Mouse (Mus musculus): ENCODE measurements at regions not wholly inside any gene's neighbourhood (a gene's known extent, or its start where the extent isn't known, plus 50 kb on each side); places are given as distances from the start of the nearest gene placed in this dataset.
A peak's percentile ranks its signal among the peaks of the same experiment; 100 is the strongest.

GRCm38 (mm10) chr3:14975203-14975602 is 89.1 kb downstream of the Car2 start:
- no peak for ATAC-seq (ENCODE audit: insufficient read depth)
- Histone ChIP-seq H3K27ac (replicated peaks) (no peak overlapping the region), H3K4me1 (replicated peaks) (no peaks in the 10 kb centered on the region), H3K4me3 (replicated peaks) (no peak overlapping the region), H3K9me3 (replicated peaks) (no peaks in the 10 kb centered on the region), H3K27me3 (no peaks in the 10 kb centered on the region), H3K9ac (no peak overlapping the region), H3K4me2 (no peak overlapping the region), H3K36me3 (replicated peaks) (no peaks in the 10 kb centered on the region)
- 63% methylated on average over 2 of the region's 2 CpGs for WGBS (ENCODE audit: insufficient replicate concordance)

- 56% methylated on average over 5 of the region's 5 CpGs for WGBS (ENCODE audit: insufficient replicate concordance)
- H3K27me3 ChIP-seq = no peaks in the 10 kb centered on the region
- H3K4me1 ChIP-seq (replicated peaks) = no peaks in the 10 kb centered on the region
- no peak for ATAC-seq (ENCODE audit: insufficient read depth)
- no peak overlapping the region for H3K9ac ChIP-seq
- no peak overlapping the region for H3K27ac ChIP-seq (replicated peaks)
- no peaks in the 10 kb centered on the region for H3K9me3 ChIP-seq (replicated peaks)
- H3K4me3 ChIP-seq (replicated peaks) = no peak overlapping the region
- H3K4me2 ChIP-seq = no peak overlapping the region
- H3K36me3 ChIP-seq (replicated peaks) = no peaks in the 10 kb centered on the region
Measured at GRCm38 (mm10) chr3:14979116-14979613, 93.1 kb downstream of the Car2 start.

GRCm38 (mm10) chr3:14989635-14990034 is 103.6 kb downstream of the Car2 start:
- H3K36me3 ChIP-seq (replicated peaks) = no peaks in the 10 kb centered on the region
- H3K4me2 ChIP-seq = no peak overlapping the region
- no peaks in the 10 kb centered on the region for H3K9me3 ChIP-seq (replicated peaks)
- no peak overlapping the region for H3K4me3 ChIP-seq (replicated peaks)
- no peaks in the 10 kb centered on the region for H3K4me1 ChIP-seq (replicated peaks)
- no peak overlapping the region for H3K27ac ChIP-seq (replicated peaks)
- H3K9ac ChIP-seq = no peak overlapping the region
- no peak for ATAC-seq (ENCODE audit: insufficient read depth)
- WGBS (ENCODE audit: insufficient replicate concordance) = 22% methylated on average over 3 of the region's 3 CpGs
- no peaks in the 10 kb centered on the region for H3K27me3 ChIP-seq

GRCm38 (mm10) chr3:14993936-14994335 is 107.9 kb downstream of the Car2 start:
- Histone ChIP-seq H3K4me2 (no peak overlapping the region), H3K4me3 (replicated peaks) (no peak overlapping the region), H3K9ac (no peak overlapping the region), H3K36me3 (replicated peaks) (no peaks in the 10 kb centered on the region), H3K9me3 (replicated peaks) (no peaks in the 10 kb centered on the region), H3K27ac (replicated peaks) (no peak overlapping the region), H3K27me3 (no peaks in the 10 kb centered on the region), H3K4me1 (replicated peaks) (peaks cover 16% of the 10 kb centered on the region)
- no peak for ATAC-seq (ENCODE audit: insufficient read depth)
- 50% methylated on average over 2 of the region's 2 CpGs for WGBS (ENCODE audit: insufficient replicate concordance)

GRCm38 (mm10) chr3:14997241-14997640 is 111.2 kb downstream of the Car2 start:
- no peaks in the 10 kb centered on the region for H3K36me3 ChIP-seq (replicated peaks)
- 14% methylated on average over 3 of the region's 3 CpGs for WGBS (ENCODE audit: insufficient replicate concordance)
- H3K4me1 ChIP-seq (replicated peaks) = peaks cover 31% of the 10 kb centered on the region
- no peak overlapping the region for H3K4me3 ChIP-seq (replicated peaks)
- peak; percentile 86 for ATAC-seq (ENCODE audit: insufficient read depth)
- no peaks in the 10 kb centered on the region for H3K9me3 ChIP-seq (replicated peaks)
- H3K27me3 ChIP-seq = no peaks in the 10 kb centered on the region
- H3K27ac ChIP-seq (replicated peaks) = peak overlapping the region; percentile 48; the same call in 1 of the 2 replicates
- no peak overlapping the region for H3K9ac ChIP-seq
- peak overlapping the region; percentile 29 for H3K4me2 ChIP-seq

- H3K4me2 ChIP-seq = no peak overlapping the region
- no peak overlapping the region for H3K27ac ChIP-seq (replicated peaks)
- no peak for ATAC-seq (ENCODE audit: insufficient read depth)
- WGBS (ENCODE audit: insufficient replicate concordance) = 44% methylated on average over 2 of the region's 2 CpGs
- no peaks in the 10 kb centered on the region for H3K36me3 ChIP-seq (replicated peaks)
- peaks cover 31% of the 10 kb centered on the region for H3K4me1 ChIP-seq (replicated peaks)
- H3K27me3 ChIP-seq = no peaks in the 10 kb centered on the region
- no peaks in the 10 kb centered on the region for H3K9me3 ChIP-seq (replicated peaks)
- H3K9ac ChIP-seq = no peak overlapping the region
- no peak overlapping the region for H3K4me3 ChIP-seq (replicated peaks)
Measured at GRCm38 (mm10) chr3:14998521-14998920, 112.4 kb downstream of the Car2 start.

- Histone ChIP-seq H3K36me3 (replicated peaks) (no peaks in the 10 kb centered on the region), H3K4me1 (replicated peaks) (peaks cover 31% of the 10 kb centered on the region), H3K4me2 (no peak overlapping the region), H3K4me3 (replicated peaks) (no peak overlapping the region), H3K27me3 (no peaks in the 10 kb centered on the region), H3K27ac (replicated peaks) (no peak overlapping the region), H3K9me3 (replicated peaks) (no peaks in the 10 kb centered on the region), H3K9ac (no peak overlapping the region)
- no peak for ATAC-seq (ENCODE audit: insufficient read depth)
- 75% methylated on average over 1 of the region's 1 CpGs for WGBS (ENCODE audit: insufficient replicate concordance)
Measured at GRCm38 (mm10) chr3:14999411-14999810, 113.3 kb downstream of the Car2 start.

- ATAC-seq (ENCODE audit: insufficient read depth) = no peak
- Histone ChIP-seq H3K9me3 (replicated peaks) (no peaks in the 10 kb centered on the region), H3K4me2 (no peak overlapping the region), H3K9ac (no peak overlapping the region), H3K4me1 (replicated peaks) (peaks cover 31% of the 10 kb centered on the region), H3K27ac (replicated peaks) (no peak overlapping the region), H3K27me3 (no peaks in the 10 kb centered on the region), H3K36me3 (replicated peaks) (no peaks in the 10 kb centered on the region), H3K4me3 (replicated peaks) (no peak overlapping the region)
Measured at GRCm38 (mm10) chr3:14999914-15000313, 113.8 kb downstream of the Car2 start.

- Histone ChIP-seq H3K27ac (replicated peaks) (no peak overlapping the region), H3K9me3 (replicated peaks) (no peaks in the 10 kb centered on the region), H3K4me1 (replicated peaks) (peaks cover 31% of the 10 kb centered on the region), H3K4me2 (no peak overlapping the region), H3K9ac (no peak overlapping the region), H3K27me3 (no peaks in the 10 kb centered on the region), H3K4me3 (replicated peaks) (no peak overlapping the region), H3K36me3 (replicated peaks) (no peaks in the 10 kb centered on the region)
- WGBS (ENCODE audit: insufficient replicate concordance) = 29% methylated on average over 3 of the region's 3 CpGs
- ATAC-seq (ENCODE audit: insufficient read depth) = no peak
Measured at GRCm38 (mm10) chr3:15000657-15001056, 114.6 kb downstream of the Car2 start.

- Histone ChIP-seq H3K4me3 (replicated peaks) (no peak overlapping the region), H3K36me3 (replicated peaks) (no peaks in the 10 kb centered on the region), H3K27ac (replicated peaks) (no peak overlapping the region), H3K4me2 (no peak overlapping the region), H3K9ac (no peak overlapping the region), H3K4me1 (replicated peaks) (no peaks in the 10 kb centered on the region), H3K9me3 (replicated peaks) (no peaks in the 10 kb centered on the region), H3K27me3 (no peaks in the 10 kb centered on the region)
- ATAC-seq (ENCODE audit: insufficient read depth) = no peak
- WGBS (ENCODE audit: insufficient replicate concordance) = 64% methylated on average over 3 of the region's 3 CpGs
Measured at GRCm38 (mm10) chr3:15007821-15008220, 121.7 kb downstream of the Car2 start.

- Histone ChIP-seq H3K36me3 (replicated peaks) (no peaks in the 10 kb centered on the region), H3K4me3 (replicated peaks) (no peak overlapping the region), H3K27me3 (no peaks in the 10 kb centered on the region), H3K9ac (no peak overlapping the region), H3K9me3 (replicated peaks) (no peaks in the 10 kb centered on the region), H3K27ac (replicated peaks) (no peak overlapping the region), H3K4me2 (no peak overlapping the region), H3K4me1 (replicated peaks) (no peaks in the 10 kb centered on the region)
- no peak for ATAC-seq (ENCODE audit: insufficient read depth)
- 48% methylated on average over 1 of the region's 1 CpGs for WGBS (ENCODE audit: insufficient replicate concordance)
Measured at GRCm38 (mm10) chr3:15008501-15008900, 122.4 kb downstream of the Car2 start.

GRCm38 (mm10) chr3:15009747-15010146 is 123.7 kb downstream of the Car2 start:
- 54% methylated on average over 2 of the region's 2 CpGs for WGBS (ENCODE audit: insufficient replicate concordance)
- ATAC-seq (ENCODE audit: insufficient read depth) = no peak

More at GRCm38 (mm10) chr3:15009747-15010146, 123.7 kb downstream of the Car2 start:
- Histone ChIP-seq H3K9ac (no peak overlapping the region), H3K4me3 (replicated peaks) (no peak overlapping the region), H3K36me3 (replicated peaks) (no peaks in the 10 kb centered on the region), H3K9me3 (replicated peaks) (no peaks in the 10 kb centered on the region), H3K4me1 (replicated peaks) (no peaks in the 10 kb centered on the region), H3K4me2 (no peak overlapping the region), H3K27me3 (no peaks in the 10 kb centered on the region), H3K27ac (replicated peaks) (no peak overlapping the region)

Measured in liver, embryonic 15.5 days (tissue).